Mouse (Mus musculus): Measurements from ENCODE around the gene Palmd. TPM values are rescaled to one million over a fixed set of nuclear protein-coding genes. Genes with fewer than 3 reads are reported as not detected.

The Palmd gene
- polyA plus RNA-seq, 1 experiment from 2014 or later, result 3.9 TPM

DNA sequence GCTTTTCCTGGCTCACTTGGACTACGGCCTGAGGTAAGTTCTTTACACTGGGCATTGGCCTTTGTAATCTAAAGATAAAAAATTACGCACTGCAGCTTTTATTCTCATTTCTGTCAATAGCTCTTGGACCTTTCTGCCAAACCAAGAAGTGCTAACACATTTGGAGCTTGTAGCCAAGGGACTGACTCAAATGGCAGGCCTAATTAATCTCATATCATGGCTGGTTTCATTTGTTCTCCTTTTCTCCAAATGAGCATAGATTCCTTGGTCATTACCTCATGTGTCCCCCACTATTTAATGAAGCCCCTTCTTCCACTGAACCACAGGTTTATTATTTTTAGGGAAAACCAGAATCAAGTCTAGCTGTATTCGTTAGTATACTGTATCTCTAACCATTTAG is 19.4 kb upstream of the Palmd start:
- H3K4me3 ChIP-seq (ENCODE audit: low read depth, low read length), result no peak overlapping the region
- H3K4me1 ChIP-seq (ENCODE audit: control insufficient read depth, insufficient read depth, low read length), result no peaks in the 10 kb centered on the region
- no peak overlapping the region for H3K4me2 ChIP-seq (ENCODE audit: low read depth, low read length)
- WGBS, result 88% methylated on average over 3 of the region's 3 CpGs
- H3K27ac ChIP-seq (replicated peaks; ENCODE audit: low read depth, low read length), result no peak overlapping the region
- H3K36me3 ChIP-seq (replicated peaks; ENCODE audit: control insufficient read depth, insufficient read depth, low read depth, low read length), result no peaks in the 10 kb centered on the region
- no peaks in the 10 kb centered on the region for H3K27me3 ChIP-seq (ENCODE audit: control insufficient read depth, insufficient read depth, low read length)
- ATAC-seq (replicated peaks; ENCODE audit: insufficient number of reproducible peaks, low FRiP score, low TSS enrichment, low read depth), result no peak
- no peak for DNase-seq (ENCODE audit: low spot score)
- H3K9me3 ChIP-seq (replicated peaks; ENCODE audit: control insufficient read depth, low read length), result no peaks in the 10 kb centered on the region
- no peak overlapping the region for H3K9ac ChIP-seq (replicated peaks; ENCODE audit: low read length)

DNA sequence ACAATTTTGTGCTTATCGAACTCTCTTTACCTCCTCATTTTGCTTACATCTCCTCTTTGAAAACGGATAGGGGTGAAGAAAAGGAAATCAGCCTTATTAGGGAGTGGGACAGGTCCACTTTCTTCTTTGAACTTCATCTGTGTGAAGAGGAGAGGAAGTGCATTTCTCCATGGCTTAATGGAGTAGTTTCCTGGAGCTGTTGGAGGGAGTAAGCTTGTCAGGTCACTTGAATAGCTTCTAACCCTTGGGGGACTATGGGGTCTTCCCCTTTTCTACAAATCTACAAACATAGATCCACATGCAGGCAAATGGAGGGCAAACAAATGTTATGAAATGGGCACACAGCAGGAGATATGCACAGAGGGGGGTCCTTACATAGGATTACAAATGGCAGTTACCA is 17.7 kb upstream of the Palmd start:
- H3K27ac ChIP-seq (replicated peaks; ENCODE audit: low read depth, low read length), result no peak overlapping the region
- no peak overlapping the region for H3K4me3 ChIP-seq (ENCODE audit: low read depth, low read length)
- H3K27me3 ChIP-seq (ENCODE audit: control insufficient read depth, insufficient read depth, low read length), result no peaks in the 10 kb centered on the region
- no peak overlapping the region for H3K4me2 ChIP-seq (ENCODE audit: low read depth, low read length)
- no peak for DNase-seq (ENCODE audit: low spot score)
- no peak overlapping the region for H3K9ac ChIP-seq (replicated peaks; ENCODE audit: low read length)
- no peaks in the 10 kb centered on the region for H3K9me3 ChIP-seq (replicated peaks; ENCODE audit: control insufficient read depth, low read length)
- WGBS, result 59% methylated on average over 2 of the region's 2 CpGs
- no peaks in the 10 kb centered on the region for H3K4me1 ChIP-seq (ENCODE audit: control insufficient read depth, insufficient read depth, low read length)
- H3K36me3 ChIP-seq (replicated peaks; ENCODE audit: control insufficient read depth, insufficient read depth, low read depth, low read length), result no peaks in the 10 kb centered on the region
- no peak for ATAC-seq (replicated peaks; ENCODE audit: insufficient number of reproducible peaks, low FRiP score, low TSS enrichment, low read depth)

DNA sequence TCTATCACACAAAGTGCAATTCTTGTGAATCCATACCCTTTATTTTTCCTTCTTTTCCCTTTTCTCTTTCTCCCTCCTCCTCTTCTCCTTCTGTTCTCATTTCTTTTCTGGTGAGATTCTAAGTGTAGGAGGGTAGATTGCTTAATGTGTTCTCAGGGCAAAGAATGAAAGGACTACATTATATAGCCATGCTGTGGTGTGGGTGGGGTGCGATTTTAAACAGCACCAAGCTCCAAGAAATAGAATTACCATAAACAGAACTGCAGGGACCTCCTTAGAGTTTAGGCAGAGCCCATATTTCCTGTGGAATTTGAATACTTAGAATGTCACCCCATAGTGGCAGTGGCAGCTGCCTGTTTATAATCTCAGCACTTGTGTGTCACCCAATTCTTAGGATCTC is 17.0 kb upstream of the Palmd start:
- Histone ChIP-seq H3K4me1 (ENCODE audit: control insufficient read depth, insufficient read depth, low read length) (no peaks in the 10 kb centered on the region), H3K27me3 (ENCODE audit: control insufficient read depth, insufficient read depth, low read length) (no peaks in the 10 kb centered on the region), H3K9ac (replicated peaks; ENCODE audit: low read length) (no peak overlapping the region), H3K27ac (replicated peaks; ENCODE audit: low read depth, low read length) (no peak overlapping the region), H3K36me3 (replicated peaks; ENCODE audit: control insufficient read depth, insufficient read depth, low read depth, low read length) (no peaks in the 10 kb centered on the region), H3K9me3 (replicated peaks; ENCODE audit: control insufficient read depth, low read length) (no peaks in the 10 kb centered on the region), H3K4me3 (ENCODE audit: low read depth, low read length) (no peak overlapping the region), H3K4me2 (ENCODE audit: low read depth, low read length) (no peak overlapping the region)
- ATAC-seq (replicated peaks; ENCODE audit: insufficient number of reproducible peaks, low FRiP score, low TSS enrichment, low read depth) (no peak), DNase-seq (ENCODE audit: low spot score) (no peak)
- 72% methylated on average over 1 of the region's 1 CpGs for WGBS

DNA sequence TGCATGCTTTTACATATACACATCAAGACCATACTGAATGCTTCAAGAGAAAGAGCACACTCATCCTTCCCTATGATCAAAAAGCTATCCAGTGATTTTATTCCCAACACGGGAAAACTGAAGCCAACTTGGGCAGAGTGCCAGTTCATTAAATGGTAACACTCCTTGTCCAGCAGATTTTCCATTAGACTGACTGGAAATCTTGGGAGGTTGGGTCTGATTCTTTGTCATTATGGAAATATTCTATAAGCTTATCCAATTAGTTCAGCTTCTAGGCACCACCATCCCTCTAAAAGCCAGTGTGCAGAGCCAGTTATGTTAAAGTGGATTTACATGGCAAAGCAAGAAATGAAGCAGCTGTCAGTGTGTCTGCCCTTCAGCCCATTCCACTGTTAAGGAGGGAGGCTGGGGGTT is 16.3 kb upstream of the Palmd start:
- H3K9me3 ChIP-seq (replicated peaks; ENCODE audit: control insufficient read depth, low read length), result no peaks in the 10 kb centered on the region
- no peaks in the 10 kb centered on the region for H3K27me3 ChIP-seq (ENCODE audit: control insufficient read depth, insufficient read depth, low read length)
- DNase-seq (ENCODE audit: low spot score) (no peak), ATAC-seq (replicated peaks; ENCODE audit: insufficient number of reproducible peaks, low FRiP score, low TSS enrichment, low read depth) (no peak)
- WGBS, result 55% methylated on average over 1 of the region's 1 CpGs
- no peaks in the 10 kb centered on the region for H3K4me1 ChIP-seq (ENCODE audit: control insufficient read depth, insufficient read depth, low read length)
- H3K27ac ChIP-seq (replicated peaks; ENCODE audit: low read depth, low read length), result no peak overlapping the region
- H3K4me3 ChIP-seq (ENCODE audit: low read depth, low read length), result no peak overlapping the region
- no peak overlapping the region for H3K4me2 ChIP-seq (ENCODE audit: low read depth, low read length)
- no peak overlapping the region for H3K9ac ChIP-seq (replicated peaks; ENCODE audit: low read length)
- H3K36me3 ChIP-seq (replicated peaks; ENCODE audit: control insufficient read depth, insufficient read depth, low read depth, low read length), result no peaks in the 10 kb centered on the region

DNA sequence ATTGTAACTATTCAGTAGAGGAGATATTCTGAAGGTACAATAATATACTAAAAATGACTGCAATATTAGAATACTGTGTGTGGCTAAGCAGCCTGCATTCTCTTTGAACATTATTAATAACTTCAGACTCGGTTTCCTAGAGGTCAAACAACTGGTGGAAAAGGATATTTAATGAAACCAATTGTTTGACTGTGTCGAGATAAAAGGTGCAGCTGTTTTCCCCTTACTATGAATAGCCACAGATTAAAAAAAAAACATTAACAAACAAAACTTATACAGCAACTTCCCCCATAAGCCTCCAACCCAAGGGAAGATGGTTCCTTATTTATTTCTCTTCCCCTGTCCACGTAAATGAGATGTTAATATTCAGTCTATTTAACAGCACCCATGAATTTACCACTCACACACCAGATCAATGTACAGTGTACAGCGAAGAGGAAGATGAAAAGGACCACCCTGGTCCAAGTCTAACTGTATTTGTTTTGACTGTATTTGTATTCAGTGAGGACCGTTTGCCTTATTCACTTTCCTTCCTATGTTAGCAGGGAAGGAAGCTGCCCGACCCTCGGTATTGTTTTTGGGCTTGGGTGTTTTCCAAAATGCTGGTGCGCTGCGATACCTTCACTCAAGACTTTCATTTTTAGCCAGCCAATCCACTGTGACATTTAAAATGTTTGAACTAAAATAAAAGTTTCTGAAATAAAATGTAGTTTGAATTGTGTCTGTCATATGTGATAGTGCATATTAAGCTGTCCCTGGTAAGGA is 13.2 kb upstream of the Palmd start:
- H3K9me3 ChIP-seq (replicated peaks; ENCODE audit: control insufficient read depth, low read length), result no peaks in the 10 kb centered on the region
- no peak for DNase-seq (ENCODE audit: low spot score)
- WGBS, result 79% methylated on average over 9 of the region's 9 CpGs
- H3K9ac ChIP-seq (replicated peaks; ENCODE audit: low read length), result no peak overlapping the region
- no peak overlapping the region for H3K4me3 ChIP-seq (ENCODE audit: low read depth, low read length)
- no peak overlapping the region for H3K4me2 ChIP-seq (ENCODE audit: low read depth, low read length)
- no peaks in the 10 kb centered on the region for H3K36me3 ChIP-seq (replicated peaks; ENCODE audit: control insufficient read depth, insufficient read depth, low read depth, low read length)
- no peaks in the 10 kb centered on the region for H3K4me1 ChIP-seq (ENCODE audit: control insufficient read depth, insufficient read depth, low read length)
- no peaks in the 10 kb centered on the region for H3K27me3 ChIP-seq (ENCODE audit: control insufficient read depth, insufficient read depth, low read length)
- no peak for ATAC-seq (replicated peaks; ENCODE audit: insufficient number of reproducible peaks, low FRiP score, low TSS enrichment, low read depth)
- no peak overlapping the region for H3K27ac ChIP-seq (replicated peaks; ENCODE audit: low read depth, low read length)

DNA sequence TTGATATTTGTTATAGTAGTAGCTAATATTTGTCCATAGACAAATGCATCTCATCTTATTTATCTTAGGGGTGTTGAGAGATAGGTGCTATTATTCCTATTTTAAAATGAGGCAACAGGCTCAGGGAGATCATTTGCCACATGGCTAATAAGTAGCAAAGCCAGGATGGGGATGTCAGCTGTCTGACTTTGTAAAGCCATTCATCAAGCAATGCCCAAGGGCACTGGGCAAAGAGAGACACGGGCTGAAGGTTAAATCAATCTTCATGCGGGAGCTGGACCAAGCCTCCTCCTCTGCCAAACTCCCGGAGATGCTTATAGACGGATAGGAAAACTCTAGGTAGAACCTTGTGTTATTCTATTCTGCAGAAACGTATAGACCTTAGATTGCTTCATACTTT is 999 bp upstream of the Palmd start:
- Histone ChIP-seq H3K4me2 (ENCODE audit: low read depth, low read length) (no peak overlapping the region), H3K4me1 (ENCODE audit: control insufficient read depth, insufficient read depth, low read length) (no peaks in the 10 kb centered on the region), H3K9me3 (replicated peaks; ENCODE audit: control insufficient read depth, low read length) (no peaks in the 10 kb centered on the region), H3K9ac (replicated peaks; ENCODE audit: low read length) (no peak overlapping the region), H3K27ac (replicated peaks; ENCODE audit: low read depth, low read length) (no peak overlapping the region), H3K27me3 (ENCODE audit: control insufficient read depth, insufficient read depth, low read length) (no peaks in the 10 kb centered on the region), H3K36me3 (replicated peaks; ENCODE audit: control insufficient read depth, insufficient read depth, low read depth, low read length) (no peaks in the 10 kb centered on the region), H3K4me3 (ENCODE audit: low read depth, low read length) (no peak overlapping the region)
- DNase-seq (ENCODE audit: low spot score), result no peak
- ATAC-seq (replicated peaks; ENCODE audit: insufficient number of reproducible peaks, low FRiP score, low TSS enrichment, low read depth), result no peak
- 50% methylated on average over 5 of the region's 5 CpGs for WGBS

DNA sequence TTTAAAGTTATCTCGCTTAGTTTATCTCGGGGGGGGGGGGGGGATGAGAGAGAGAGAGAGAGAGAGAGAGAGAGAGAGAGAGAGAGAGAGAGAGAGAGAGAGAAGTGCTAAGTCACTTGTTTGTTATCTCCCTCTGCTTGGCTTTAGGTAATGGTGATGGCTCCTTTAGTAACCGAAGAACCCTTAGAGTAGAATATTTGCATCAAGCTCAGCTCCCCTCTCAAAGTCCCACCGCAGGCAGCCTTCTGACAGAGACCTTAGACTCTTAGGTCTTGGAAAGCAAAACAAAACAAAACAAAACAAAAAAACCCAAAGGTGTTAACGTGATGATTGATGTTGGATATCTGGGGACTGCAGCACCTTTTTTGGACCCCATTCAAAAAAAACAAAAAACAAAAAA is 216 bp upstream of the Palmd start:
- ATAC-seq (replicated peaks; ENCODE audit: insufficient number of reproducible peaks, low FRiP score, low TSS enrichment, low read depth), result peak; percentile 32; the same call in 1 of the 2 replicates
- WGBS, result 19% methylated on average over 5 of the region's 5 CpGs
- no peaks in the 10 kb centered on the region for H3K9me3 ChIP-seq (replicated peaks; ENCODE audit: control insufficient read depth, low read length)
- no peaks in the 10 kb centered on the region for H3K4me1 ChIP-seq (ENCODE audit: control insufficient read depth, insufficient read depth, low read length)
- H3K4me2 ChIP-seq (ENCODE audit: low read depth, low read length), result peak overlapping the region; percentile 52
- H3K36me3 ChIP-seq (replicated peaks; ENCODE audit: control insufficient read depth, insufficient read depth, low read depth, low read length), result no peaks in the 10 kb centered on the region
- H3K27ac ChIP-seq (replicated peaks; ENCODE audit: low read depth, low read length), result no peak overlapping the region
- H3K4me3 ChIP-seq (ENCODE audit: low read depth, low read length), result peak overlapping the region; percentile 22
- H3K9ac ChIP-seq (replicated peaks; ENCODE audit: low read length), result peak overlapping the region; percentile 29
- no peak for DNase-seq (ENCODE audit: low spot score)
- H3K27me3 ChIP-seq (ENCODE audit: control insufficient read depth, insufficient read depth, low read length), result no peaks in the 10 kb centered on the region

DNA sequence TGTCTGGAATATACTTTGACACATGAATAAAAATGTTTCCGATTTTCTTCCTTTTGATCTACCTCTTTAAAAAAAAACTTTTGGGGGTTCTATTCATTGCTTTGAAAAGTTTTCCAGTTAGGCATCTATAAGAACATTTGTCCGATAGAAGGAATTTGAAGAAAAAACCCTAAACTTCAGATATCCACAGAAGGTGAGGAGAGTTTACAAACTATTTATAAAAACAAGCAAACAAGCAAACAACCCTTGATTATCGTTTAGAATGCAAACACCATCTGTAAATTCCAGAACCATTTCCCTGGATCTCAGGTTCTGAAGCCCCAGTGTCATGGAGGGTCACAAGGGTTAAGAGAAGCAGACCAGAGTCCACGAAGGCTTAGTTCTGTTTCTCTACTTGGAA is 820 bp downstream of the Palmd start, which contains the start of gene 4930455H04Rik:
4930455H04Rik (plus strand) TSS at position 301 of the 400 bp plus-strand sequence.
- Histone ChIP-seq H3K4me3 (ENCODE audit: low read depth, low read length) (peak within 1 kb of the TSS; percentile 22), H3K27me3 (ENCODE audit: control insufficient read depth, insufficient read depth, low read length) (no peaks in the 10 kb centered on the region), H3K9me3 (replicated peaks; ENCODE audit: control insufficient read depth, low read length) (no peaks in the 10 kb centered on the region), H3K27ac (replicated peaks; ENCODE audit: low read depth, low read length) (no peak within 1 kb of the TSS), H3K4me1 (ENCODE audit: control insufficient read depth, insufficient read depth, low read length) (no peaks in the 10 kb centered on the region), H3K4me2 (ENCODE audit: low read depth, low read length) (peak within 1 kb of the TSS; percentile 52), H3K9ac (replicated peaks; ENCODE audit: low read length) (peak within 1 kb of the TSS; percentile 29), H3K36me3 (replicated peaks; ENCODE audit: control insufficient read depth, insufficient read depth, low read depth, low read length) (no peaks in the 10 kb centered on the region)
- DNase-seq (ENCODE audit: low spot score), result no peak
- WGBS, result 54% methylated on average over 4 of the region's 4 CpGs
- ATAC-seq (replicated peaks; ENCODE audit: insufficient number of reproducible peaks, low FRiP score, low TSS enrichment, low read depth), result no peak
